Mouse (Mus musculus): ENCODE results near the gene Rnf2. TPM values are rescaled to one million over a fixed set of nuclear protein-coding genes. Genes with fewer than 3 reads are reported as not detected.

The Rnf2 gene
- polyA plus RNA-seq (2012; ENCODE audit: insufficient read depth, insufficient read length, low replicate concordance, missing spikeins): not detected in 2 replicates

DNA sequence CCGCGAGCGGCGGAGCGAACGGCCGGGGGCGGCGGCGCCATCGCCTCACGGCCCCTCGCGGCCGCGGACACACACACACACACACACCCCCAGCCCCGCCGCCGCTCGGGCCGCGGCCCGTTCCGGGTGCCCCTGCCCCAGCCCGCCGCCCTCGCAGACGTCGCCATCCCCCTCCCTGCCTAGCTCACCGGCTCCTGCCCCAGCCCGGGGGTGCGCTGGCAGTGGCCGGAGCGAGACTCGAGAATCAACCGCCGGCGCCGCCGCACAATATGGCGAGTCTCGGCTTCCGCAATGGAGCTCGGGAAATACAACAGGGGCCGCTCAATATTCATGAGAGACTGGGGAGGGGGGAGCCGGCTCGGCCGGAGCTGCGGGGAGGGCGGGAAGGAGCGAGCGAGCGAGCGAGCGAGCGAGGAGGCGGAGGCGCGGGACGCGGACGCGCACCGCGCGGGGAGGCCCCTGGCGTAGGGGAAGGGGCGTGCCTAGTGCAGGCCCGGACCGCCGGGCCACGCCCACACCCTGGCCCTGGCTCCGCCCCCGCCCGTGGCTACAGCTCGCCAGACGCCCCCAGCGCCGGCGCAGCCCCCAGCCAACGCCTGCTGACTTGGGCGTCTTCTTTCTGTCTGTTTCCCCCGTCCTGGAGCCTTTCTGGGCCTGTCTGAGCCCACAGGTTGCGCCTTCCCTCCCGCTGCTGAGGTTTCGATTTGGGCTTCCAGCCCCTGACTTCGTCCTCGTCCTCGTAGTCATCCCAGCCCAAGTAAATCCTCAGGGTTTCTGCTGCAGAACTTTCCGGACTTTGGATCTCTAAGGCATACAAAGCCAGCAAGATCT lies at the start of gene Rnf2:
TSS of gene Rnf2 (minus strand) at position 425 of the 831 bp plus-strand sequence.
- TF ChIP-seq POLR2A (IDR thresholded peaks at IDR 0.05; ENCODE audit: insufficient read depth, low read depth, low read length) (no peak; the same call in 1 of the 2 replicates), CTCF (IDR thresholded peaks at IDR 0.05; ENCODE audit: insufficient read depth, low read depth, low read length) (no peak)
- H3K4me3 ChIP-seq (ENCODE audit: insufficient read depth, low read depth, low read length): peak within 1 kb of the TSS; percentile 70
- WGBS: under 1% methylated on average over 90 of the region's 90 CpGs
- no peaks in the 10 kb centered on the region for H3K4me1 ChIP-seq (ENCODE audit: control insufficient read depth, insufficient read depth, low read length)
- H3K27ac ChIP-seq (ENCODE audit: insufficient read depth, low read depth, low read length): 0 out of 2 replicates have a peak within 1 kb of the TSS, but pooled peaks have one; percentile 2

GRCm38 (mm10) chr1:151549794-151550193 lies 49.0 kb upstream of the Rnf2 start:
- Histone ChIP-seq H3K27ac (ENCODE audit: insufficient read depth, low read depth, low read length) (no peak overlapping the region), H3K4me3 (ENCODE audit: insufficient read depth, low read depth, low read length) (no peak overlapping the region), H3K4me1 (ENCODE audit: control insufficient read depth, insufficient read depth, low read length) (no peaks in the 10 kb centered on the region)
- 85% methylated on average over 7 of the region's 7 CpGs for WGBS
- TF ChIP-seq CTCF (IDR thresholded peaks at IDR 0.05; ENCODE audit: insufficient read depth, low read depth, low read length) (no peak), POLR2A (IDR thresholded peaks at IDR 0.05; ENCODE audit: insufficient read depth, low read depth, low read length) (no peak)

DNA sequence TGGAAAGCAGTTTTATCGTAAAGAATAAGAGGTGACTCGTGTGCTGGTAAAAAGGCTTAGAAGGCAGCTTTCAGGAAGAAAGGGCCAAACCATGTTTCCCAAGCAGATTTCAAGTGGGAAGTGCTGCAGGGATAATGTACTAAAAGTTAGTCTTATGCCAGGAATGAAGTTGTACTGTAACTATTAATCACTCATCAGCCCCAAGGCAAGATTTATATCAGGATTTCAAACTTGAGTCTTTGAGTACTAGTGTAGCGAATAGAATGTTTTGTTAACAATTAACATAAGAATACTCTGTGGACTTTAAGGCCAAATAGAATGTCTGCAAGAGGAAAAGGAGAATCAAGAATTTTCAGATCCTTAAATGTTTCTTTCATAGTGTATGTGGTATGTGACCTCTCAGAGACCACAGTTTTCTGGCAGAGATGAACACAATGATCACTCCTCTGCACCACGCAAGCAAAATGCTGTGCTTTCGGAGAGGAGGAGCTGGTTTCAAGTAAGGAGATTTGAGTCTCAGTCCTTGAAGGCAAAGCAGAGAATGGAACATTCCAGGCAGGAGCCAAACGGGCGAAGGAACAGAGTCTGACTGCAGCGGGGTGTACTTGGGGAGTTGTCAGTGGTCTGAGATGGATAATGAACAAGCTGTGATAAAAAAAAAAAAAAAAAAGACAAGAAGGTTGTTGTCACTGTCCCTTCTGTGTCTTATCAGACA lies 48.3 kb upstream of the Rnf2 start:
- no peak for TF ChIP-seq POLR2A (IDR thresholded peaks at IDR 0.05; ENCODE audit: insufficient read depth, low read depth, low read length)
- TF ChIP-seq CTCF (IDR thresholded peaks at IDR 0.05; ENCODE audit: insufficient read depth, low read depth, low read length): no peak
- 76% methylated on average over 8 of the region's 8 CpGs for WGBS
- no peak overlapping the region for H3K27ac ChIP-seq (ENCODE audit: insufficient read depth, low read depth, low read length)
- H3K4me1 ChIP-seq (ENCODE audit: control insufficient read depth, insufficient read depth, low read length): no peaks in the 10 kb centered on the region
- no peak overlapping the region for H3K4me3 ChIP-seq (ENCODE audit: insufficient read depth, low read depth, low read length)

DNA sequence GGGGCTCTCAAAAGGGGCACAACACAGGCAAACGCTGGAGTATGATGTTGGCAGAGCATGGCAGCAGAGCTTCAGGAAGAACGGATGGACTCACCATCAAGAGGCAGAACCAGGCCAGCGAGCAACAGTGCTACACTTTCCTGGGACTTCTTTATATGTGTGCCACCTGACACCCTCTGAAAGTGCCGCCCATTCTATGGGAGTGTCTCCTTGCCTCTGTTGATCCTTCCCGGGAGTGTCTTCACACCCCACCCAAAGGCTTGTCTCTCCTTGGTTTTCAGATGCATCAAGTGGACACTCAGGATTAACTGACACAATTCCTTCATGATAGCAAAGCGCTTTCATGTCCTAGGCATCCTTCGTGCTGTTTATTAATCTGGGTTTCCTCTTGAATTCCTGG lies 44.8 kb upstream of the Rnf2 start:
- no peak overlapping the region for H3K27ac ChIP-seq (ENCODE audit: insufficient read depth, low read depth, low read length)
- H3K4me3 ChIP-seq (ENCODE audit: insufficient read depth, low read depth, low read length): no peak overlapping the region
- WGBS: 88% methylated on average over 7 of the region's 7 CpGs
- no peaks in the 10 kb centered on the region for H3K4me1 ChIP-seq (ENCODE audit: control insufficient read depth, insufficient read depth, low read length)
- TF ChIP-seq POLR2A (IDR thresholded peaks at IDR 0.05; ENCODE audit: insufficient read depth, low read depth, low read length): no peak
- TF ChIP-seq CTCF (IDR thresholded peaks at IDR 0.05; ENCODE audit: insufficient read depth, low read depth, low read length): no peak

DNA sequence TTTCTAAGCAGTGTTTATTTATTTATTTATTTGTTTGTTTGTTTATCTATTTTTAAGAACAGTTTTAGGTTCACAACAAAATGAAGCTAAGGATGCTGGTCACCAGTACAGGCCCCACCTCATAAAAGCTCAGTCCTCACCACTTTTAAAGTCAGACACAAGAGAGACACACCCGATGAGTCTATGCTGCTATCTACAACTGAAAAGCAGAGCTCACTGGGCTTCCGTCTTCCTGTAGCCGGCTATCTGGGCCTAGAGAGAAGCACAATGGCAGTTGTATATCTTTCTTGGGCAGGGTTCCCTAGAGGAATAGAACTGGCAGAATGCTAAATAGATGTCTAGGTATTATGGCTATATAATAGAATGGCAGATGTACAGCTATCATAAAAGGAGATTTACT lies 43.8 kb upstream of the Rnf2 start:
- no peak overlapping the region for H3K4me3 ChIP-seq (ENCODE audit: insufficient read depth, low read depth, low read length)
- H3K27ac ChIP-seq (ENCODE audit: insufficient read depth, low read depth, low read length): no peak overlapping the region
- TF ChIP-seq CTCF (IDR thresholded peaks at IDR 0.05; ENCODE audit: insufficient read depth, low read depth, low read length) (no peak), POLR2A (IDR thresholded peaks at IDR 0.05; ENCODE audit: insufficient read depth, low read depth, low read length) (no peak)
- WGBS: 97% methylated on average over 3 of the region's 3 CpGs
- H3K4me1 ChIP-seq (ENCODE audit: control insufficient read depth, insufficient read depth, low read length): no peaks in the 10 kb centered on the region

DNA sequence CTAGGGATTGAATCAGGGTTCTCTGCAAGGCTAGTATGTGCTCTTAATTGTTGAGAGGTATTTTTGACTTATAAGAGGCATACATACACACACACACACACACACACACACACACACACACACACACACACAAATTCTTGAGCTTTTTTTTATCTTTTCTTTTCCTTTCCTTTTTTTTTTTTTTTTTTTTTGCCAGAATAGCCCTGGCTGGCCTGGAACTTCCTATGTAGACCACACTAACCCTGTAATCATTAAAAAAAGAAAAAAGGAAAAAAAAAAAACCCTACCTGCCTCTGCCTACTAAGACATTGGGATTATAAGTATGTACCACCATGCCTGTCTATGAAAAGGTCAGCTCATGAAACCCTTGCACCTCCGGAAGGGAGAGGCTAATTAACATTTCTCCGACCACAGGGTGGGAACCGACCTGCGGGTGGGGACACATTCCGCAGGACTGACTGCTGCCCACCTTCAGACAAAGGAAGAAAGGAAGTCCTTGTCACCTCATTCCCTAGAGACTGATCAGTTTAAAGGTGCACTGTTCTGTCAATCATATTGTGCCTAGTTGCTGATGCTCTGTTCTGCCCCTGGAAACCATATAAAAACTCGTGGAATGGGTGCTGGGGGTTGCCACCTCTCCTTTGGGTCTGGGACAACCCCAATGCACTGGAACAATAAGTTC lies 43.2 kb upstream of the Rnf2 start:
- Histone ChIP-seq H3K4me3 (ENCODE audit: insufficient read depth, low read depth, low read length) (no peak overlapping the region), H3K27ac (ENCODE audit: insufficient read depth, low read depth, low read length) (no peak overlapping the region), H3K4me1 (ENCODE audit: control insufficient read depth, insufficient read depth, low read length) (no peaks in the 10 kb centered on the region)
- no peak for TF ChIP-seq CTCF (IDR thresholded peaks at IDR 0.05; ENCODE audit: insufficient read depth, low read depth, low read length)
- TF ChIP-seq POLR2A (IDR thresholded peaks at IDR 0.05; ENCODE audit: insufficient read depth, low read depth, low read length): no peak
- whole genome bisulfite sequencing: 87% methylated on average over 6 of the region's 6 CpGs

DNA sequence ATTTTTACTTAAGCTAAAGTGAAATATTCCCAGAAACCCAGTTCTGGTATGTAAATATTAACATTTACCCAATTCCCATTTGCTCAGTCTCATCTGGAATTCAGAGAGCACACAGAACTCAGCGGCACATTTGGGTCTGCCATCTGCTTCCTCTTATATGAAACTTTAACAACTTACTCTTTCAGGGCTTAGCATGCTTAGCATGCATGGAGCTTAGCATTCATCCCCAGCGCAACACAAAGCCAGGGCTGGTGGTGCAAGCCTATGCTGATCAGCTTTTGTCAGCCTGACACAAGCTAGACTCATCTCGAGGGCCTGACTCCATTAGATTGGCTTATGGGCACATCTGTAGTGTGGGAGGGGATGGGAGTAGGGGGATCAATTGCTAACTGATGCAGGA lies 25.9 kb upstream of the Rnf2 start:
- no peak overlapping the region for H3K4me3 ChIP-seq (ENCODE audit: insufficient read depth, low read depth, low read length)
- H3K27ac ChIP-seq (ENCODE audit: insufficient read depth, low read depth, low read length): no peak overlapping the region
- TF ChIP-seq CTCF (IDR thresholded peaks at IDR 0.05; ENCODE audit: insufficient read depth, low read depth, low read length) (no peak), POLR2A (IDR thresholded peaks at IDR 0.05; ENCODE audit: insufficient read depth, low read depth, low read length) (no peak)
- 75% methylated on average over 3 of the region's 3 CpGs for WGBS
- H3K4me1 ChIP-seq (ENCODE audit: control insufficient read depth, insufficient read depth, low read length): no peaks in the 10 kb centered on the region

DNA sequence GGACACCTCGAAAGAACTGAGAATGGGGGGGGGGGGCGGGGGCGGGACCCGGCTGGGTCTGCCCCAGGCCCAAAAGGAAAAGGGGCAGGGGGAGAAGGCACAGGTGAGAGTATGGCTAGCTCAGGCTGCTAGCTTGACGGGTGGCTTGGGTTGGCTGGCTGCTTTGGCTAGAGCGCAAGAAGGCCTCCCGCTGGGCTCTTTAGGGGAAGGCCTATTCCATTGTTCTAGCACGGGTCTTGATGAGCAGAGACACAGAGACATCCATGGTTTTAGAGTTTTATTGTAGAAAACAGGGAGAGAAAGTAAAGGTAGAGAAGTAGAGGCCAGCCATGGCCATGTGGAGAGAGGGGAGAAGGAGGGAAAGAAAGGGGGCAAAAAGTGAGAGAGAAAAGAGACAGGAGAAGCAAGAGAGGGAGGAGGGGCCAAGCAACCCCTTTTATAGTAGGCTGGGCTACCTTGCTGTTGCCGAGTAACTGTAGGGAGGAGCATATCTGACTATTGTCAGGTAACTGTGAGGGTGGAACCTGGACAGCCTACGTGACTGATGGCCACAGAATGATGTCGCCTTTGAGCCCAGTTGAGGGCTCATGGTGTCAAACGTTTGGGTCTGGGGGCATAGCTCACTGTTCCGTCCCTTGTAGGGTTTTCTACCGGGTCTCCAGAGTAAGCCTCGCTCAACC lies 17.0 kb upstream of the Rnf2 start:
- no peak overlapping the region for H3K4me3 ChIP-seq (ENCODE audit: insufficient read depth, low read depth, low read length)
- TF ChIP-seq CTCF (IDR thresholded peaks at IDR 0.05; ENCODE audit: insufficient read depth, low read depth, low read length) (no peak), POLR2A (IDR thresholded peaks at IDR 0.05; ENCODE audit: insufficient read depth, low read depth, low read length) (no peak)
- WGBS: 75% methylated on average over 15 of the region's 15 CpGs
- H3K27ac ChIP-seq (ENCODE audit: insufficient read depth, low read depth, low read length): no peak overlapping the region
- H3K4me1 ChIP-seq (ENCODE audit: control insufficient read depth, insufficient read depth, low read length): no peaks in the 10 kb centered on the region
